Mouse (Mus musculus): ENCODE measurements around the gene Scgb2b11.
"Not testable (repeated sequence)": the region's sequence is repeated elsewhere in the genome, so short reads cannot be mapped to it uniquely, and the experiment has no call there.

GRCm38 (mm10) chr7:32222540-32222939 is 11.6 kb upstream of the Scgb2b11 start, which contains the start of gene Scgb1b11:
- not testable (repeated sequence) for TF ChIP-seq CTCF (IDR thresholded peaks at IDR 0.05; ENCODE audit: low read depth, low read length); POLR2A (IDR thresholded peaks at IDR 0.05; ENCODE audit: insufficient read depth, low read length); EP300 (IDR thresholded peaks at IDR 0.05; ENCODE audit: insufficient read depth, low read depth, low read length)

Measured in ES-Bruce4 (cell line).